Mouse (Mus musculus) thymus, adult 2 months (tissue): Measurements from ENCODE around the gene Cavin2.

Experiments
- CTCF ChIP-seq: fragments of 200-500 bp; IDR thresholded peaks from 2 replicates; pipeline ENCODE4 v1.5.1; 2012; ENCODE audit warnings: mild to moderate bottlenecking, control low read depth, low read length, moderate library complexity, borderline replicate concordance; ENCODE audit not compliant: control insufficient read depth, poor library complexity, insufficient read depth; ENCODE audit errors: extremely low read depth
- POLR2A ChIP-seq: fragments of 200-500 bp; IDR thresholded peaks from 2 replicates; pipeline ENCODE4 v1.6.1; 2012; ENCODE audit warnings: mild to moderate bottlenecking, low read length, control low read depth, moderate library complexity; ENCODE audit not compliant: control insufficient read depth, poor library complexity, insufficient read depth; ENCODE audit errors: extremely low read depth

- TF ChIP-seq CTCF = no peak
- TF ChIP-seq POLR2A = no peak
Measured at GRCm38 (mm10) chr1:51250302-51250701, 38.6 kb upstream of the Cavin2 start.
